Mouse (Mus musculus) adipocyte (in vitro differentiated cells): Measurements from ENCODE around the gene Cmc1.
A peak's percentile ranks its signal among the peaks of the same experiment; 100 is the strongest.
"Not testable (repeated sequence)": the region's sequence is repeated elsewhere in the genome, so short reads cannot be mapped to it uniquely, and the experiment has no call there.

Experiments used
- DNase-seq: peaks from one replicate; pipeline ENCODE4 v3.0.0-alpha.2; 2016; ENCODE audit warnings: low spot score

Gene Cmc1

DNA sequence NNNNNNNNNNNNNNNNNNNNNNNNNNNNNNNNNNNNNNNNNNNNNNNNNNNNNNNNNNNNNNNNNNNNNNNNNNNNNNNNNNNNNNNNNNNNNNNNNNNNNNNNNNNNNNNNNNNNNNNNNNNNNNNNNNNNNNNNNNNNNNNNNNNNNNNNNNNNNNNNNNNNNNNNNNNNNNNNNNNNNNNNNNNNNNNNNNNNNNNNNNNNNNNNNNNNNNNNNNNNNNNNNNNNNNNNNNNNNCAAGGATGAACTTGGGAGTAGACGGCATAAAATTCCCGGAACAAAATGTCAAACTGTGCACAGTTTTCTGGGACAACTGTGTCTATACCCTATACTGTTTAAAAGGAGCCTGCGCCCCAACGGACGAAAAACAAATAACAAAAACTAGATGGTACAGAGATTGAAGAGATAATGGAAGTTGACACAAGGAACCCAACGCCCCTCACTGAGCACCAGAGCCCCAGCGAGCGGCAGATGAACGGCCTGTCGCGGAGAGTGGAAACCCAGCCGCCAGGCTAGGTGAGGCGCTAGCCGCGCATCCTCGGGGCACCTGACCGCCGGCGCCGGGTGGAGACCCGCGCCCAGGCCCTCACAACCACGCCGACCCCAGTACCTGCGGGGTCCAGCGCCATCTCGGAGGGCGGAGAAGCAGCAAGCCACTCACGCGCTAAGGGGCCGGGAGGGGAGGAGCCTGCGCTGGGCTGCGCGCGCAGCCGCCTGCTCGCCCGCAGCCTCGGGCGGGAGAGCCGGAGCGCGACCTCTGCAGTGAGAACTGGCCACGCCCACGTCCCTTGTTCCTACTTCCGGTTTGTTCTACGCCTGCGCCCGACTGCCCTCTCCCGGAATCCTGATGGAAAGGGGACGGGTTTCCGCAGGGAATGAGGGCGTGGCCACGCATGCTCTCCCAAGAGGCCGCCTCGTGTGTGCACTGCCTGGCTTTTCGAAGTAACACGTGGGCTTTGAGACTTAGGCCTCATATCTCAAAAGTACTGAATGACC lies at the start of gene Cmc1:
Cmc1 (minus strand) TSS at position 771 of the 996 bp plus-strand sequence.
- peak; percentile 99 for DNase-seq

DNA sequence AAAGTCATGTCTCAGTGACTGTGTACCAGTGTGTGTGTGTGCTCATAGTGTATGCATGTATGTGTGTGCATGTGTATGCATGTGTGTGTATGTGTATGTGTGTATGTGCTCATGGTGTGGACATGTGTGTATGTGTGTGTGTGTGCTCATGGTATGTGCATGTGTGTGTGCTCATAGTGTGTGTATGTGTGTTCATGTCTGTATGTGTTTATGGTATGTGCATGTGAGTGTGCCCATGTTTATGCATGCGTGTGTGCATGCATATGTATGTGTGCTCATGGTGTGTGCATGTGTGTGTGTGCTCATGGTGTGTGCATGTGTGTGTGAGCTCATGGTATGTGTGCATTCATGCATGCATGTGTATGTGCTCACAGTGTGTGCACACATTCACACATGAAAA lies 48.6 kb upstream of the Cmc1 start:
- no peak for DNase-seq

DNA sequence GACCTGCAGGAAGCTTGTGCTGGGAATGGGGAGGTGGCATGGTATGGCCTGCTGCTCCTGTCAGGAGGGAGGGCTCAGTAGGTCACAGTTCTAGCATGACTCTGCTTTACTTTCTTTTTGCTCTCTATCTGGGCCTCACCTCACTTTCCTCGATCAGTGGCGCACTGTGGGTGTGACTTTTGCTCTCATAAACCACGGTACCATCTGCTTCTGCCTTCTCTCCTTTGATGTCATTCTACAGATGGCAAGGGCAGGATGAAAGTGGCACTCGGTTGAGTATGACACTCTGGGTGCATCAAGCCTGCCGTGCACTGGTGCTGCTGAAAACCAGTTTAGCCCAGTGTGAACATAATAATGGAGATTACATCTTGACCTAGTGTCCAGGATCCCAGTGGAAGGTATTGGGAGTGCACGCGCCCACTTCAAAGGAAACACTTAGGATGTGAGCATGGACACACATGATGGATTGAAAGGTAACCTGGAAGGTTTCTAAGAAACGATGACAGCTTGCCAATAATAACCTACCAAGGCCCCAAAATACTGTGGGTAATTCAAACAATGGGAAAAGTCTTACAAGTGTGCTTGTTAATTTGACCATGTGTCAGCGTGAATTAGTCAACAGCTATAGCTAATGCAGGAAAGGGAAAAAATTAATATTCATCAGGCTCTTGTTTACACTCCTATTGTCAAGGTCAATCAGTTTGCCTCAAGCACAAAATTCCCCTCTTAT lies 46.8 kb upstream of the Cmc1 start:
- no peak for DNase-seq

DNA sequence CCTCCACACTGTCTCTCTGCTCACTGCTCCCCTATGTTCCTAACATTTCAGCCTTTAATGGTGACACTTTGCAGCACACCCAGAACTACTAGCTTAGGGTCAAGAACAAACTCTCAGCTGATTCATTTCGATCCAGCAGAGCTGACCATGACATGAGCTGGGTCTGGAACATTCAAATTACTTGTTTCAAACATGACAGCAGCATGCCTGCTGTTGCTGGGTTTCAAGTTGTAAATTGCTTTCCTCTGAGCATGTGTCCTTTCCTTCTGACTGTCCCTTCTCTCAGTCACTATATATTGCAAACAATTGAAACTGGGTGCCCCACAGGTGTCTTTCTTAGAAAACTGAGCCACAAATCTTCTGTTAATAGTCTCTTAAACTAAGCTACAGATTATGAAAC lies 43.3 kb upstream of the Cmc1 start:
- no peak for DNase-seq

DNA sequence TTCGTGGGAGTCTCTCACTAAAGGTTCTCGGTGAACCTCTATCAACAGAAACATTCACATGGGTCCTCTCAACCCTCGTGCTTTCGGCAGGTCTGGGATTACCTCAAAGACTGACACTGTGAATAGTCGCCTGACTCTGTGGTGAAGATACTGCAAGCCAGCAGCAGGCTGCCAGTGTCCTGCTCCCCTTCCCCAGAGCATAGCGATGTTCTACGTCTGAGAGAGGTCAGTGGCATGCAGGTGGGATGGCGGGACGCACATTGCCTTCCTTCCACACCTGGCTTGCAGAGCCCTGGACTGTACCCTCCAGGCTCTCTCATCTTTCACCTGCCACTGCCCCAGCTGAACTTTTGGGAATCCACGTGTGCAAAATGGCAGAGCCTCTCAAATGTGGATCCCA lies 41.3 kb upstream of the Cmc1 start:
- no peak for DNase-seq

DNA sequence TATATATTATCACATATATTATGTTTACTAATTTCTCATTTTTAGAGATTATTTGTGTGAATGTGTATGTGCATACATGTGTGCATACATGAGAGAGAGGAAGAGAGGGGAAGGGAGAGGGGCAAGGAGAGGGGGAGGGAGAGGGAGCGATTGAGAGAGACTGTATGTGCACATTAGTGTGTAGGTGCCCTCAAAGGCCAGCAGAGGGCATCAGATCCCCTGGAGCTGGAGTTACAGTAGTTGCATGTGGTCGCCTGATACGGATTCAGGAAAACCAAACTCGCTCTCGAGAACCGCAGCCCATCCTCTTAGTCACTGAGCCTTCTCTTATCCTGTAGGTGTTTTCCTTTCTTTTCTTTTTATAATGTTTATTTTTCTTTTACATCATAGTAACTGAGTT lies 38.4 kb upstream of the Cmc1 start:
- DNase-seq: no peak

DNA sequence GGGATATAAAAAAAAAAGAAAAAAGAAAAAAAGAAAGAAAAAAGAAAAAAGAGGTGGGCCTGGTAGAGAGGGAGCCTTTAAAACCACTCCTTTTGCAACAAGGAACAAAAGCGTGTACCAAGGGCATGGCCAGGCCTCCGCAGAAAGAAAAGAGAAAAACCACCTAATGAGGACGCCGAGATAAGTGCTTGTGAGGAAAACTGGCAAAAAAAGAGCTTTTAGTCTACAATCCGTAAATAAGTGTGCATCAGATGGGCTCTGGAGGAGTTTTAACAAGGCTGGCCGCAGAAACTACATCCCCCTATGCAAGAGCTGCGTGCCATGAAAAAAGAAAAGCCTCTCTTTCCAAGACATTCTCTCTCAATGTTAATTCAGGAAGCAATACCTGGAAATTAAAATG lies 37.4 kb upstream of the Cmc1 start:
- DNase-seq: no peak

DNA sequence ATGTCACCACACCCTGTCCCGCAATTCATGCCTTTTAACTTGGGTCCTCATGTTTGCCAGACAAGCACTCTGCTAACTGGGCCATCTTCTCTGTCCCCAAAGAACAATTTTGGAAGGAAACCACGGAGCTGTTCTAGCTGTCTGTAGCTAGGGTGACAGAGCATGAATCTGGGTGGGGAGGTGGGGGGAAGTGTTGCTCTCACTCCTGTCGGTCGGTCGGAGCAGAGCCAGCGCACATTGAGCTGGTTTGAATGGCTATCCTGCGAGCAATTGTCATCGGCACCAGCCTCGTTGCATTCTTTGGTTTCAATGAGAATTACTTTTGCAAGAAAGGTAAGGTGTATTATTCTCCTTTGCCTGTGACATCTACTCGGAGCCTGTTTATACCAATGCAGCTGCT lies 36.8 kb upstream of the Cmc1 start:
- no peak for DNase-seq

DNA sequence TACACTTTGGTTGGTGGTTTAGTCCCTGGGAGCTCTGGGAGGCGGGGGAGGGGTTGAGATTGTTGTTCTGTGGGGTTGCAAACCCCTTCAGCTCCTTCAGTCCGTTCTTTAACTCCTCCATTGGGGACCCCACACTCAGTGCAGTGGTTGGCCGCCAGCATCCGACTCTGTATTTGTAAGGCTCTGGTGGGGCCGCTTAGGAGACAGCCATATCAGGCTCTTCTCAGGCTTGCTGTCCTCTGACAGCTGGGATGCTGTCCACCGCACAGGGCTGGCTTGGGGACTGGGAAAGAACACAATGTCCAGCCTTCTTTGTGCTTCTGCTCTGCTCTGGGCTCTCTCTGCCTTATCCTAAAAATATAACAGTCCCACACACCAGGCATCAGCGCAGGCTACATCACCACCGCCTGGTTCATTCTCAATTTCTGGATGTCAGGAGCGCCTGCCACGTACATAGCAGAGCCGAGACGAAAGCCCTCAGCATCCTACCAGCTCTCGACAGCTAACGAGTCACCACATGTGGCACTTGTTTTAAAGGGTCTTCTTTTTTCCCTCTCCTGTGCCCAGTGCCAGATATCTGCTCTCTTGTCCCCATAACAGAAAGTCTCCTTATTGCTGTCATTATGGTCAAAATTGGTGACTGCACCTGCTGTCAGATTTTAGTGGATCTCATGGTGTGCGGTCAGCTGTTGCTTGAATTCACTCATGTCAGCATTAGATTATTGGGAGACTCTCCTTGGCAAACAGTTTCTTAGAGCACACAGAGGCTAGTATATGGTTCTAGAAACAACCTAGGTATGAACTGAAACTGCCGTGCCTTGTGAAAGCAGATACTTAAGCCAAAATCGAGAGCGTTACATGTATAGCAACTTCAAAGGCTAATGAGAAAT lies 29.4 kb upstream of the Cmc1 start:
- DNase-seq: no peak

DNA sequence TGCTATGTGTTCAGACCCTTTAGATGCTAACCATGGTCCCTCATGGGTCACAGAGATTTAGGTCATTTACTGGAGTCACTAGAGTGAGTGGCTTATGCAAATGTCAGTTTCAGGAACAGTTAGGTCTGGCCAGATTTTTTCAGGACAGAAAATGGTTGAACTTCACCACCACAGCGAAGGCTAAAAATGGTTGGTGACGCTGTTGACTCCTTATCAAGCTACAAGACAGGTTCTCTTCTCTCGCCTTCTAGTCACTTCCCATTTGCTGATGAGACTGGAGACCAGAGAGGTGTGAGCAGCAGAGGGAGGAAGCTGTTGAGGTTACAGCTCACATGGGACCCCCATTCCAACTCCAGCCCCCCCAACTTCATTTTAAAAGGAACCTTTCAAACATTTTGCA lies 26.7 kb upstream of the Cmc1 start:
- DNase-seq: no peak

DNA sequence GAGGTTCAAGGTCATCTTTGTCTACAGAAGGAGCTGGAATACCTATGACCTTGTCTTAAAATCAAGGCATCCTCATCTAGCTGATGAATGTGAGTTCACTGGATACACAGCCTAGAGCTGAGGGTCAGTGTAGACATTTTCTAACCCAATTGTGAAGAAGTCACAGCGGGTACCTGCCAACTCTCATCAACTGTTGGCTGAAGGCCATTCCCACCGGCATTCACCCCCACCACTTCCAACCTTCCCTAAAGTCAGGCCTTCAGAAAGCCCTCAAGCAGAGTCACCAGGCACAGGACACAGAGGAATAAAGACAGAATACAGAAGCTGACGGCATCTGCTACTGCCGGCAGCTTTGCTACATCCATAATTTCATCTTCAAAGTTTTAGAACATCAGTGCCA lies 25.4 kb upstream of the Cmc1 start:
- no peak for DNase-seq

DNA sequence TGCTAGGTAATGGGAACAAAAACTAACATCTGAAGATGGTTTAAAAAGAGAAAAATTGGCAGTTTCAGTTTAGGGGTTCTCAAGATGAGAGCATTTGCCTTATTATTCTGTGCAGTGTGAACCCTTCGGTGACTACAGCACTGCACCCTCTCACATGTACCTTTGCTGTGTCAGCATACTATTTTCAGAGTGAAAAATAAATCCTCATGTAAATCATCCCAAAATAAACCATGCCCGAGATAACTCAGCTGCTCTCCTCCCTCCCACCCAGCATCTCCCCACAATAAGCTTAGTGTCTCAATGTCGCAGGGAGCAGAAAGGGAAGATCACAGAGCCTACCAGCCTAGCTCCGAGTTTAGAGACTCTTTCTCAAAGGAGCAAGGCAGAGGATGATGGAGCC lies 23.1 kb upstream of the Cmc1 start:
- no peak for DNase-seq

DNA sequence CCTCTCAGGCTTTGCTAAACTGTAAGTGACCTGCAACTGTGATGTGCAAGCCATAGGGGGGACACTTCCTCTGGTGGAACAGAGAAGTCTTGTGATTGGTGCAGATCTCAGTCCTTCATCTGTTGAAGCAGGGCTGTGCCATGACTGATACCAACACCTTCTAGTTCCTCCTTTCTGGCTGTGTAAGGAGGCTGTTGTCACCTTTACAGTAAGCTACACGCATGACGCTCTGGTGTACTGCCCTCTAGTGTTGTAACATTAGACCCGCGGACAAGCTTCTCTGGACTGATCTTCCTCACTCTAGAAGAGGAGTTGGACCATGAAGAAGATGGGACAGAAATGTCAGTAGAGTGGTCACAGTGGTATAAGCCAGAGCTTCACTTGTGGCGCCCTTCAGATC lies 18.6 kb upstream of the Cmc1 start:
- no peak for DNase-seq

DNA sequence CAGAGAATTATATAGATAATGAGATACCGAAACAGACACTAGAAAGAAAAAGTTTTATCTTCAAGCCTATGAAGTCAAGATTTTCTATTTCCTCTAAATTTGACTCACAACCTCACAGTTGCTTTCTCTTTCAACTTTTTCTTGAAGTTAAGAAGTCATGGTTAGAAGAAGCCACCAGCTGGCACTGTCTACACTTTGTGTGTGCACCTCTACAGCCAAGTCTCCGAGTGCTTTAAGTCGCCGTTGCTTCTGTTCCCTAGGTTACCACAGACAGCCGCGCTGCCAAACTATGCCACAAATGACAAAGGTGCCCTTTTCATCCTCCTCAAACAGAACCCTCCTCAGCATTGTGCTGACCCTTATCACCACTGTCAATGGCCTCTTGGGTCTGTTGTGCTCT lies 17.6 kb upstream of the Cmc1 start:
- no peak for DNase-seq

DNA sequence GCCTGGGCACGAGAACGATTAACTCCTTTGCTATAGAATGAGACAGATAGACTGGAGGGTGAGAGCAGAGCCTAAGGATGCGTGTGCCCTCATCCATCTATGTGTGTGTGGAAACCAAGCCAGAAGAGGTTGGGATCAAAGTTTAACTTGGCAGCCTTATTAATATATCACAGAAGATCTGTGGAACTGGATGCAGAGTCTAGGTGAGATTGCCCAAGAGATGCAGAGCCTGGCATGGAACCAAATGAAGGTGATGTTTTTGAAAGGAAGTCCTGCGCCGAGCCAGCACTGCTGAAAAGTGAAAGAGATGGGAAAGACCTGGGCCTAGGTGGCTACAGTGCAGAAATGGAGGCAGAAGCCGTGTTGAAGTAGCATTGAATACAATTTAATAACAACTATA lies 11.6 kb upstream of the Cmc1 start:
- no peak for DNase-seq

DNA sequence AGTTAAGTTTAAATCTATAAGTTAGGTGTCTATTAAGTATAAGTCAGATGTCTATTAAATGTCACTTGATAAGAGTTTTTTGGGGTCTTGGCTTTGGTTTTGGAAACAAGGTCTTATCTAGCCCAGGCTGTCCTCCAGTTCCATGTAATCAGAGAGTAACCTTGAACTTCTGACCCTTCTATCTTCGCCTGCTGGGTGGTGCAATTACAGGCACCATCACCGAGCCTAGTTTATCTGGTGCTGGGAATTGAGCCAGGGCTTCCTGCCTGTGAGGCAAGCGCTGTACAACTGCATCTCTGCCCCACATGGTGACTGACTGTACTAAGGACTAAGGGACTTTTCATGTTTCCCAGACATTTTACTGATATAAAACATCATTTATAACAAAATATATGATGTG lies 10.0 kb upstream of the Cmc1 start:
- peak; percentile 34 for DNase-seq

DNA sequence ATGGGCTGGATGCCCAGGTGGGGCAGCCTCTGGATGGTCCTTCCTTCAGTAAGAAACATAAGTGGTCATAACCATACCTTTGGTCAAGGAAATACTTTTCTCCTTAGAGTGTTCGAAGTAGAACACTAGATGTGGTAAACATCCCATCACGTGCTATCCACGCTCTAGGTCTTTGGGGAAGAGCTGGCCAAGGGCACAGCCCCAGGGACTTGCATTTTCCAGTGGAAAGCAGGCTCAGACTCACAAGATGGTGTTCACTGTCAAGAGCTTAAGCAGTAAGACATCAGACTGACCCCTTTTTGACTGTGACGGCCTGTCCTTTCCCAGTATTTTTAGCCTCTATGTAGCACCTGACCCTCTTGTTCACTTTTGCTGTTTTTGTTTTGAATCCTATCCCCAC lies 8.2 kb upstream of the Cmc1 start:
- DNase-seq: no peak

DNA sequence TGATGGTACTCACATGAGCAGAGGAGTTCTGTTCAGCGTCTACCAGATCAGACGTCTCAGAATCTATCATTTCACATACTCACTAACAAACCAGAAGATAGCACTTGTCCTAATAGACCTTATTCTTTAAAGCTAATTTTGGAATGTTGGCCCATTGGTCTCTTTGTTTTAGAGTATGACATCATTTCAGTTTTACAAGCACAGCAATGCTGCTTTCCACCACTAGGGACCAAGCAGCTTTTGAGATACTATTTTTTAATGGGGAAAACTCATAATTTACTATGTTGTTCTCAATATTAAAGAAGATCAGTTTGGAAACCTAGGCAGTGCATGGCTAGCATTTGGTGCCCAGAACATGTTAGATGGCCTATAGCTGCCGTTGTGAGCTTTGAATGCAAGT lies 7.3 kb upstream of the Cmc1 start:
- peak; percentile 9 for DNase-seq

DNA sequence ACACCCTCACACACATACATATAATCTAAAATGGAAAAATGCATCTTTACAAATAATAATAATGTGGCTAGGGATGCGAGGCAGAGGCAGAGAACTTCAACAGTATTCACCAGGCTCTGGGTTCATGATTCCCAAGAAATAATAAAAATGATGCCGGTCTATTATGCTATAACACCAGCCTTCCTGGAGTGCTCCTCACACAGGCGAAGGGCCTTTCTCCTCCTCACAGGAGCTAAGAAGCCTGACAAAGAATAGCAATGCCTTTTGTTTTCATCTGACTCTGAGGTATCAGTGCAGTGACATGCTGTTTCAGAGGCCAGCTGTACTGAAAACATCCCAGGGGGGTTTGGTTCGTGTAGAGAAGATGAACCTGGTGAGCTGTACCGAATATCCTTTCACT lies 4.7 kb upstream of the Cmc1 start:
- DNase-seq: no peak

DNA sequence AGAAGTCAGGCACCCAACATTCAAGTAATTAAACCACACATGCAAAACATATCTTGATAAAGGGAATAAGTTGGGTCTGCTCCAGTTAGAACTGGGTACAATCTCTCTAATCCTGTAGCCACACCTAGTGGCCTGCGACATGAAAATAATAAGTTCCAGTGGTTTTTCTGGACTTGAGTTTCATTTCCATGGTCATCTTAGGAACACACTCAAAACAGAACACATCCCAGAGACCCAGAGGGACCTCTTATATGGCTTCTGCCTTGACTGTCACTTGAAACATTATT lies 1.2 kb upstream of the Cmc1 start:
- DNase-seq: no peak

DNA sequence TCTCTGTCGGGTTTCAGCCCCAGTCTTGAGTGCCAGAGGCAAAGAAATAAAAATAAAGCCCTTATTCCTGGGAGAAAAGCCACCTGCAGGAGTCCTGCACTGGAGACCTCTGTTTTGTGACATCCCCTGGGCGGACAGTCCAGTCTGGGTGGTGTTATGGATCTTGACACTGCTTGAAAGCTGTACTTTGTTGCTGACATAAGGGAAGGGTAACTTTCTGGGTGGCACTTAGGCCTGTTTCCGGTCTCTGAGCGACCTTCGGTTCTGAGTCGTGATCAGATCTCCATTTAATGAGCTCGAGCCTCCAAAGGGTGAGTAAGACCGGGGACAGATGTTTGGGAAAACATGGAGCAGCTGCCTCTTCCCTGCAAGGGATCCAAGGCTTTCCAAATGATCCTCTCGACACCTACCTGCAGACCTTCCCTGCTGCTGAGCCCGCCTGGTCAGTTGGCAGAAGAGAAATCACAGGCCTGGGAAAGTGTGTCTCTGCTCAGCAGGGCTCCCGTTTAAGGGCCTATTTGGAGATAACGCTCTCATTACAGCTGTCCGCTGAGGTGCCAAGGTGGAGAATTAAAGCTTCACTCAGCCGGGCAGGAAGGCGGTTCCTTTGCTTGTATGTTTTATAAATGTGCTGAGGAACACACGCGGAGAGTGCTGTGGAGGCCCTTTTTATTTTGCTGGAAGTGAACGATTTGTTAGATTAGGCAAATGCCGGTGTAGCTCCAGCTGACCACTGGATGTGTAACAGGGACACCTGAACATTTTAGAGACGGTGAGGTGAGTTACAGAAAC lies 648 bp upstream of the Cmc1 start:
- peak; percentile 21 for DNase-seq

DNA sequence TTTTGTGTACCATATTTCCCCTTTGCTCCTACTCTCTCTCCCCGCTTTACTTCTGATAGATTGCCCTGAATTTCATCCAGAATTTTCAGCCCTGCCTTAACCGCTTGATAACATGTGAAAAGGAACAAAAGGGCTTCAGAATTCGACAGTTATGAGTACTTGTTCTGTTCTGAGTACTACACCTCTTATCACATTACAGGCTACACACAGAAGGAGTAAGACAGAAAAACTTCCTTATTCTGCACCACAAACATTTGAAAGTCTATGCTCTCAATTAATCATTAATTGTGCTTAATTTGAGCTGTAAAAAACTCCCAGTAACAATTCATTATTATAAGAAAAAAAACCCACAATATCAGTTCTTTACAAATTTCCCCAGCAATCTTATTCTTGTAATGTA lies 9.6 kb downstream of the Cmc1 start:
- not testable (repeated sequence) for DNase-seq
